Mouse (Mus musculus) liver, postnatal 0 days (tissue): ENCODE data around the gene Olfr702. TPM values are rescaled to one million over a fixed set of nuclear protein-coding genes. Genes with fewer than 3 reads are reported as not detected.

Experiments used
- ATAC-seq: fragments of 200-750 bp; cut with Nextera tagmentation; 2 replicates; pipeline ENCODE4 v1.8.0; 2017; ENCODE audit warnings: mild to moderate bottlenecking, moderate library complexity
- DNase-seq: peaks from one replicate; pipeline ENCODE4 v3.0.0-alpha.2; 2016
- H3K27ac ChIP-seq: fragments of 300-500 bp; sonication (generic); 2 replicates; pipeline ENCODE4 v1.5.1; 2014; ENCODE audit warnings: antibody characterized with exemption, moderate library complexity, mild to moderate bottlenecking, low read depth
- H3K27me3 ChIP-seq: fragments of 300-500 bp; sonication (generic); 2 replicates; pipeline ENCODE4 v1.6.1; 2014; ENCODE audit warnings: low read length, control low read depth, mixed read lengths; ENCODE audit not compliant: insufficient read depth
- H3K36me3 ChIP-seq: fragments of 300-500 bp; sonication (generic); replicated peaks from 2 replicates; pipeline ENCODE4 v1.6.1; 2014; ENCODE audit warnings: mild to moderate bottlenecking, control low read depth, low read length, moderate library complexity, mixed read lengths; ENCODE audit not compliant: insufficient read depth
- H3K4me1 ChIP-seq: fragments of 300-500 bp; sonication (generic); 2 replicates; pipeline ENCODE4 v1.6.1; 2014; ENCODE audit warnings: antibody characterized with exemption, mild to moderate bottlenecking, control low read depth; ENCODE audit not compliant: insufficient read depth
- H3K4me2 ChIP-seq: fragments of 300-500 bp; sonication (generic); 2 replicates; pipeline ENCODE4 v1.6.1; 2014; ENCODE audit warnings: low read depth, mild to moderate bottlenecking, low read length, moderate library complexity, mixed read lengths
- H3K4me3 ChIP-seq: fragments of 300-500 bp; sonication (generic); 2 replicates; pipeline ENCODE4 v1.5.1; 2014; ENCODE audit warnings: low read depth, low read length
- H3K9ac ChIP-seq: fragments of 300-500 bp; sonication (generic); replicated peaks from 2 replicates; pipeline ENCODE4 v1.6.1; 2014; ENCODE audit warnings: mild to moderate bottlenecking, moderate library complexity
- H3K9me3 ChIP-seq: fragments of 300-500 bp; sonication (generic); 2 replicates; pipeline ENCODE4 v1.6.1; 2016; ENCODE audit warnings: mild to moderate bottlenecking, control low read depth, low read length, mixed read lengths
- CTCF ChIP-seq: sonication (generic); IDR thresholded peaks from 2 replicates; pipeline ENCODE4 v1.5.1; 2016; ENCODE audit warnings: antibody characterized with exemption, low read depth
- EP300 ChIP-seq: IDR thresholded peaks from 2 replicates; pipeline ENCODE4 v1.6.1; 2016; ENCODE audit warnings: antibody characterized with exemption, low read depth, mild to moderate bottlenecking
- WGBS: fragments of 180-500 bp; shearing (Covaris S2); extraction: QIAGEN DNeasy Blood & Tissue Kit; methylation state at CpG from one replicate; pipeline ENCODE4 v1.1.7; 2014; ENCODE audit not compliant: insufficient replicate concordance; 5-methylcytosine and 5-hydroxymethylcytosine counted together
- polyA plus RNA-seq: library from polyadenylated mRNA; unstranded; fragments of >200 nt; fragmentation: Nextera tagmentation; extraction: Ambion mirVana; gene quantifications from 2 replicates; pipeline ENCODE4 v1.2.1, GENCODE M21; 2015

Olfr702 gene
- polyA plus RNA-seq, 1 experiment from 2014 or later = not detected

- no peaks in the 10 kb centered on the region for H3K27me3 ChIP-seq
- H3K36me3 ChIP-seq = no peaks in the 10 kb centered on the region
- DNase-seq = no peak
- H3K4me3 ChIP-seq = no peak within 1 kb of the TSS
- no peak within 1 kb of the TSS for H3K9ac ChIP-seq
- H3K4me2 ChIP-seq = no peak within 1 kb of the TSS
- H3K27ac ChIP-seq = no peak within 1 kb of the TSS
- H3K9me3 ChIP-seq = no peaks in the 10 kb centered on the region
- 85% methylated on average over 1 of the region's 1 CpGs for WGBS
- no peaks in the 10 kb centered on the region for H3K4me1 ChIP-seq
- TF ChIP-seq EP300 = no peak
- TF ChIP-seq CTCF = no peak
- no peak for ATAC-seq
These were observed 25.0 kb downstream of the Olfr702 start, which contains the start of gene Olfr700 for GRCm38 (mm10) chr7:106808734-106809133. TSS of gene Olfr700 (minus strand) at chr7:106808834.

DNA sequence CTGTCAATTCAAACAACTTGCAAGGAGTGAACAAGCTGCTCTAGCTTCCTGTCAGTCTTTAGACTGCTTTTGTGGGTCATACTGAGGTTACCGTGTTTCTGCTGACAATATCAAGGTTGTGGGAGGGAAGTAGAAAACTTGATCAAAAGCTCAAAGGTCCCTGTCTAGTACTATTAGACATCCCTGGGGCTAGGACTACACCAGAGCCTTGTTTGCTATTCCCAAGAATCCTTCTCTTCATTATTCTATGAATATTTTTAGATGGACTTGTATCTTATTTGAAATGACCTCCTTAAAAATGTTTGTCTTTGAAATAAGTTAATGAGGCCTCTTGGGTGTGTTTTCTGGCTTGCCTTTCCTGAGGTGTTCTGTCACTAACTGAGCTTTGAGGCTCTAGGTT lies 40.6 kb downstream of the Olfr702 start, which contains the start of gene Olfr699:
Gene Olfr699, minus strand, starts transcription at position 101 of the 400 bp plus-strand sequence.
- ATAC-seq = no peak
- DNase-seq = no peak
- no peak within 1 kb of the TSS for H3K27ac ChIP-seq
- no peaks in the 10 kb centered on the region; the same call in 1 of the 2 replicates for H3K9me3 ChIP-seq
- no peak within 1 kb of the TSS for H3K9ac ChIP-seq
- WGBS = 43% methylated on average over 1 of the region's 1 CpGs
- H3K36me3 ChIP-seq = no peaks in the 10 kb centered on the region
- H3K4me2 ChIP-seq = no peak within 1 kb of the TSS
- H3K27me3 ChIP-seq = no peaks in the 10 kb centered on the region
- TF ChIP-seq CTCF (no peak), EP300 (no peak)
- no peak within 1 kb of the TSS for H3K4me3 ChIP-seq
- no peaks in the 10 kb centered on the region for H3K4me1 ChIP-seq

- no peak for ATAC-seq
- Histone ChIP-seq H3K36me3 (no peaks in the 10 kb centered on the region), H3K4me3 (no peak overlapping the region), H3K27me3 (no peaks in the 10 kb centered on the region), H3K9me3 (no peaks in the 10 kb centered on the region; the same call in 1 of the 2 replicates), H3K9ac (no peak overlapping the region), H3K4me2 (no peak overlapping the region), H3K4me1 (no peaks in the 10 kb centered on the region), H3K27ac (no peak overlapping the region)
- DNase-seq = no peak
- TF ChIP-seq CTCF (peak; percentile 30), EP300 (no peak)
These were observed 45.4 kb downstream of the Olfr702 start for GRCm38 (mm10) chr7:106788330-106788729.

Other genes starting within 250 kb of the Olfr702 start
- not detected in 2 replicates for gene Olfr693, start 153.3 kb downstream of the Olfr702 start, polyA plus RNA-seq
- gene Olfr694, start 142.1 kb downstream of the Olfr702 start, polyA plus RNA-seq = not detected in 2 replicates
- gene Olfr695, start 117.5 kb downstream of the Olfr702 start, polyA plus RNA-seq = not detected in 2 replicates
- gene Olfr697, start 91.5 kb downstream of the Olfr702 start, polyA plus RNA-seq = not detected in 2 replicates
- gene Olfr698, start 78.5 kb downstream of the Olfr702 start, polyA plus RNA-seq = not detected in 2 replicates
- gene Olfr699, start 40.7 kb downstream of the Olfr702 start, polyA plus RNA-seq = not detected in 2 replicates
- not detected in 2 replicates for gene Olfr700, start 25.1 kb downstream of the Olfr702 start, polyA plus RNA-seq
- not detected in 2 replicates for gene Olfr701, start 19.8 kb downstream of the Olfr702 start, polyA plus RNA-seq
- gene Olfr703, start 9.5 kb upstream of the Olfr702 start, polyA plus RNA-seq = not detected in 2 replicates
- gene Olfr704, start 29.3 kb upstream of the Olfr702 start, polyA plus RNA-seq = not detected in 2 replicates
- gene Olfr705, start 43.0 kb upstream of the Olfr702 start, polyA plus RNA-seq = not detected in 2 replicates
- gene Olfr706, start 54.3 kb upstream of the Olfr702 start, polyA plus RNA-seq = not detected in 2 replicates
- gene Olfr707, start 67.3 kb upstream of the Olfr702 start, polyA plus RNA-seq = not detected in 2 replicates
- gene Olfr1532-ps1, start 74.1 kb upstream of the Olfr702 start, polyA plus RNA-seq = not detected in 2 replicates
- not detected in 2 replicates for gene Olfr709-ps1, start 98.3 kb upstream of the Olfr702 start, polyA plus RNA-seq
- not detected in 2 replicates for gene Olfr710, start 114.4 kb upstream of the Olfr702 start, polyA plus RNA-seq
- gene Olfr6, start 130.0 kb upstream of the Olfr702 start, polyA plus RNA-seq = not detected in 2 replicates
- not detected in 2 replicates for gene Olfr711, start 141.6 kb upstream of the Olfr702 start, polyA plus RNA-seq
- not detected in 2 replicates for gene Olfr2, start 172.2 kb upstream of the Olfr702 start, polyA plus RNA-seq
- not detected in 2 replicates for gene Olfr713, start 197.3 kb upstream of the Olfr702 start, polyA plus RNA-seq
- gene Olfr714, start 237.1 kb upstream of the Olfr702 start, polyA plus RNA-seq = not detected in 2 replicates